Mouse (Mus musculus): ENCODE measurements at regions not wholly inside any gene's neighbourhood (a gene's known extent, or its start where the extent isn't known, plus 50 kb on each side); places are given as distances from the start of the nearest gene placed in this dataset.

- no peak for TF ChIP-seq CEBPB (IDR thresholded peaks at IDR 0.05; ENCODE audit: low read depth)
- TF ChIP-seq CTCF (IDR thresholded peaks at IDR 0.05; ENCODE audit: control insufficient read depth, insufficient read depth, insufficient read length): no peak
- TF ChIP-seq FOSL1 (IDR thresholded peaks at IDR 0.05; ENCODE audit: insufficient read depth, low read length, poor library complexity, severe bottlenecking): no peak
- no peak for TF ChIP-seq USF1 (IDR thresholded peaks at IDR 0.05; ENCODE audit: low read depth)
Measured at GRCm38 (mm10) chr1:28334366-28334765, 445.7 kb downstream of the Gm597 start.
